Mouse (Mus musculus): ENCODE measurements around the gene Npas2. TPM values are rescaled to one million over a fixed set of nuclear protein-coding genes. Genes with fewer than 3 reads are reported as not detected.

Npas2 gene
- polyA plus RNA-seq, 1 experiment = 1.7 TPM

- Histone ChIP-seq H3K4me1 (ENCODE audit: control insufficient read depth, insufficient read depth, low read length) (no peaks in the 10 kb centered on the region; the same call in 1 of the 2 replicates), H3K4me3 (ENCODE audit: insufficient read depth, low read length) (no peak overlapping the region), H3K27ac (ENCODE audit: insufficient read depth, low read length) (no peak overlapping the region)
- TF ChIP-seq CTCF (IDR thresholded peaks at IDR 0.05; ENCODE audit: borderline replicate concordance, insufficient read depth, low read length) = no peak
- no peak for TF ChIP-seq POLR2A (IDR thresholded peaks at IDR 0.05; ENCODE audit: low read depth, low read length)
These were observed 185.0 kb downstream of the Npas2 start for GRCm38 (mm10) chr1:39378540-39378939.

GRCm38 (mm10) chr1:39379021-39379420, 185.5 kb downstream of the Npas2 start:
- no peak for TF ChIP-seq POLR2A (IDR thresholded peaks at IDR 0.05; ENCODE audit: low read depth, low read length)
- no peak for TF ChIP-seq CTCF (IDR thresholded peaks at IDR 0.05; ENCODE audit: borderline replicate concordance, insufficient read depth, low read length)
- H3K4me1 ChIP-seq (ENCODE audit: control insufficient read depth, insufficient read depth, low read length) = no peaks in the 10 kb centered on the region; the same call in 1 of the 2 replicates
- H3K4me3 ChIP-seq (ENCODE audit: insufficient read depth, low read length) = no peak overlapping the region
- H3K27ac ChIP-seq (ENCODE audit: insufficient read depth, low read length) = no peak overlapping the region

- no peaks in the 10 kb centered on the region; the same call in 1 of the 2 replicates for H3K4me1 ChIP-seq (ENCODE audit: control insufficient read depth, insufficient read depth, low read length)
- no peak for TF ChIP-seq CTCF (IDR thresholded peaks at IDR 0.05; ENCODE audit: borderline replicate concordance, insufficient read depth, low read length)
- TF ChIP-seq POLR2A (IDR thresholded peaks at IDR 0.05; ENCODE audit: low read depth, low read length) = no peak
- H3K4me3 ChIP-seq (ENCODE audit: insufficient read depth, low read length) = no peak overlapping the region
- no peak overlapping the region for H3K27ac ChIP-seq (ENCODE audit: insufficient read depth, low read length)
These were observed 187.5 kb downstream of the Npas2 start for GRCm38 (mm10) chr1:39381017-39381416.

GRCm38 (mm10) chr1:39384914-39385313, 191.4 kb downstream of the Npas2 start:
- no peak overlapping the region for H3K4me3 ChIP-seq (ENCODE audit: insufficient read depth, low read length)
- TF ChIP-seq POLR2A (IDR thresholded peaks at IDR 0.05; ENCODE audit: low read depth, low read length) (no peak), CTCF (IDR thresholded peaks at IDR 0.05; ENCODE audit: borderline replicate concordance, insufficient read depth, low read length) (no peak)
- H3K4me1 ChIP-seq (ENCODE audit: control insufficient read depth, insufficient read depth, low read length) = no peaks in the 10 kb centered on the region
- H3K27ac ChIP-seq (ENCODE audit: insufficient read depth, low read length) = no peak overlapping the region

DNA sequence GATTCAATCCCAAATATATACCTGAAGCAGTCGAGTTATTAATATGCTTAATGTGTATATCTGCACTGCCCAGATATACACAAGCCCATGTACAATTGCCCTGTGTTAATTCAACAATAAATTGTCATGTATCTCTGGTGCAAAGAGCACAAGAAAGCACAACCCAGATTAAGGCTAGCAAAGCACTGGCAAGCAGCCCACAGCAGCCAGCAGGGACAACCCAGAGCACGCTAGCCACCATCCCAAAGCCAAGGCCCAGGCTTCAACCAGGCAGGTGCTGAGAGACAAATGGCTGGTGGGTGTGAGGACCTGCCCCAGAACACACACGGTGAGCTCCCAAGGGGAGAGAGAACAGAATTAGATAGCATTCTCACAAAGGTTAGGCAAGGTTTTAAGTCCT, 192.9 kb downstream of the Npas2 start:
- no peaks in the 10 kb centered on the region for H3K4me1 ChIP-seq (ENCODE audit: control insufficient read depth, insufficient read depth, low read length)
- H3K27ac ChIP-seq (ENCODE audit: insufficient read depth, low read length) = no peak overlapping the region
- TF ChIP-seq CTCF (IDR thresholded peaks at IDR 0.05; ENCODE audit: borderline replicate concordance, insufficient read depth, low read length) (no peak), POLR2A (IDR thresholded peaks at IDR 0.05; ENCODE audit: low read depth, low read length) (no peak)
- H3K4me3 ChIP-seq (ENCODE audit: insufficient read depth, low read length) = no peak overlapping the region

- H3K27ac ChIP-seq (ENCODE audit: insufficient read depth, low read length) = no peak overlapping the region
- no peak overlapping the region for H3K4me3 ChIP-seq (ENCODE audit: insufficient read depth, low read length)
- no peak for TF ChIP-seq POLR2A (IDR thresholded peaks at IDR 0.05; ENCODE audit: low read depth, low read length)
- TF ChIP-seq CTCF (IDR thresholded peaks at IDR 0.05; ENCODE audit: borderline replicate concordance, insufficient read depth, low read length) = no peak
- H3K4me1 ChIP-seq (ENCODE audit: control insufficient read depth, insufficient read depth, low read length) = no peaks in the 10 kb centered on the region
These were observed 194.0 kb downstream of the Npas2 start for GRCm38 (mm10) chr1:39387497-39387896.

DNA sequence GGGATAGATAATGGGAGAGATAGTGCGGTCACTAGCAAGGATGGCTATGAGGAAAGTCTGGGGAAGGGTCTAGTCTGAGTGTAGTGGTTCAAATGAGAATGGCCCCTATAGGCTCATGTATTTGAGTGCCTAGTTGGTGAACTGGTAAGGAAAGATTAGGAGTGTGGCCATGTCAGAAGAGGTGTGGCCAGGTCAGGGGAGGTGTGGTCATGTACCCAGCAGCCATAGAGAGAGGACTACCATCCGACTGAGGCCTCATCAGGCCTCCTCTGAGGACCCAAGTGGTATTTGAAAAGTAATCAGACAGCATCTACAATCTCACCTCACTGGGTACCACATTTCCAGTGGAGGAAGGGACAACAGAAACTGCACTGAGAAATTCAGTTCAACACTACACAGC, 194.6 kb downstream of the Npas2 start:
- Histone ChIP-seq H3K4me1 (ENCODE audit: control insufficient read depth, insufficient read depth, low read length) (no peaks in the 10 kb centered on the region), H3K27ac (ENCODE audit: insufficient read depth, low read length) (no peak overlapping the region)
- TF ChIP-seq POLR2A (IDR thresholded peaks at IDR 0.05; ENCODE audit: low read depth, low read length) = no peak
- TF ChIP-seq CTCF (IDR thresholded peaks at IDR 0.05; ENCODE audit: borderline replicate concordance, insufficient read depth, low read length) = no peak

GRCm38 (mm10) chr1:39389338-39389737, 195.8 kb downstream of the Npas2 start:
- Histone ChIP-seq H3K4me3 (ENCODE audit: insufficient read depth, low read length) (no peak overlapping the region), H3K4me1 (ENCODE audit: control insufficient read depth, insufficient read depth, low read length) (no peaks in the 10 kb centered on the region), H3K27ac (ENCODE audit: insufficient read depth, low read length) (no peak overlapping the region)
- TF ChIP-seq CTCF (IDR thresholded peaks at IDR 0.05; ENCODE audit: borderline replicate concordance, insufficient read depth, low read length) (no peak), POLR2A (IDR thresholded peaks at IDR 0.05; ENCODE audit: low read depth, low read length) (no peak)

More for the DNA sequence above, 194.6 kb downstream of the Npas2 start:
- H3K4me3 ChIP-seq (ENCODE audit: insufficient read depth, low read length) = no peak overlapping the region

DNA sequence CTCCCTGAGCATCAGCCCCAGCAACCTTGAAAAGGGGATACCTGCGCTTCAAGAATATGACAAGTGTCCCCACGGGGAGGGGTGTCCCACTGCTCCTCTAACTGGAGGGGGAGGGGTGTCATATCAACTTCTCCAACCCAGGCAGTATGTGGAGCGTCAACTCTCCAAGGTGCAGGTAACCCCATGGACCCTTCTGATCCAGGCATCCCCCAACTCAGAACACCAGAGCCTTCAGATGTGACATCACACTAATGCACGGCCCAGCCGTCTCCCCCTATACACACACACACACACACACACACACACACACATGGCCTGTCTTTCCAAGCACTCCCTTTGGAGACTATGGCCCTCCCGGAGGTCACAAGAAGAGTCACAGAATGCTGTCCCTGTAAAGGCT, 198.1 kb downstream of the Npas2 start:
- TF ChIP-seq CTCF (IDR thresholded peaks at IDR 0.05; ENCODE audit: borderline replicate concordance, insufficient read depth, low read length) (no peak), POLR2A (IDR thresholded peaks at IDR 0.05; ENCODE audit: low read depth, low read length) (no peak)
- Histone ChIP-seq H3K4me3 (ENCODE audit: insufficient read depth, low read length) (no peak overlapping the region), H3K27ac (ENCODE audit: insufficient read depth, low read length) (no peak overlapping the region), H3K4me1 (ENCODE audit: control insufficient read depth, insufficient read depth, low read length) (no peaks in the 10 kb centered on the region)

- H3K27ac ChIP-seq (ENCODE audit: insufficient read depth, low read length) = no peak overlapping the region
- no peaks in the 10 kb centered on the region for H3K4me1 ChIP-seq (ENCODE audit: control insufficient read depth, insufficient read depth, low read length)
- H3K4me3 ChIP-seq (ENCODE audit: insufficient read depth, low read length) = no peak overlapping the region
- peak; percentile 95 for TF ChIP-seq CTCF (IDR thresholded peaks at IDR 0.05; ENCODE audit: borderline replicate concordance, insufficient read depth, low read length)
- no peak for TF ChIP-seq POLR2A (IDR thresholded peaks at IDR 0.05; ENCODE audit: low read depth, low read length)
These were observed 198.7 kb downstream of the Npas2 start for GRCm38 (mm10) chr1:39392189-39392588.
